Mouse (Mus musculus): ENCODE data around the gene Tmem14c. TPM values are rescaled to one million over a fixed set of nuclear protein-coding genes. Genes with fewer than 3 reads are reported as not detected.
"Not testable (repeated sequence)": the region's sequence is repeated elsewhere in the genome, so short reads cannot be mapped to it uniquely, and the experiment has no call there.

Gene Tmem14c
- polyA plus RNA-seq, 1 experiment, result not detected

DNA sequence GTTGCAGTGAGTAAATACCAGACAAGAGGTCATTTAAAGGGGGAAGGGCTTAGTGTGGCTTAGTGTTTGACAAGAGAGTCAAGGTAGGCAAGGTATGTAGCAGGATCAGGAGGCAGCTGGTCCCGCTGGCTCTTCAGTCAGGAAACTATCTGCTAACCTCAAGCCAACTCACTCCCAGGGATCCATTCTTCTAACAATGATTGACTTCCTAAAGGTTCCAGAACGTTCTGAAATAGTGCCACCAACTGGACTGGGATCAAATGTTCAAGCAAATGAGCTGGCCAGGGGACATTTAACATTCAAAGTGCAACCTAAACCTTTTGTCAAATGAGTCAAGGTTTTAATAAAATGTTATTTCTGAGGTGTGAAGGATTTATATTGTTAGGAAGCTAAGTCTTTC is 36.8 kb upstream of the Tmem14c start:
- TF ChIP-seq CTCF (IDR thresholded peaks at IDR 0.05; ENCODE audit: insufficient read depth, low read depth, low read length), result no peak
- TF ChIP-seq POLR2A (IDR thresholded peaks at IDR 0.05; ENCODE audit: insufficient read depth, low read depth, low read length), result no peak
- no peak overlapping the region for H3K27ac ChIP-seq (ENCODE audit: insufficient read depth, low read depth, low read length)
- H3K4me1 ChIP-seq (ENCODE audit: control insufficient read depth, insufficient read depth, low read length), result no peaks in the 10 kb centered on the region
- 45% methylated on average over 2 of the region's 2 CpGs for WGBS
- no peak overlapping the region for H3K4me3 ChIP-seq (ENCODE audit: insufficient read depth, low read depth, low read length)

DNA sequence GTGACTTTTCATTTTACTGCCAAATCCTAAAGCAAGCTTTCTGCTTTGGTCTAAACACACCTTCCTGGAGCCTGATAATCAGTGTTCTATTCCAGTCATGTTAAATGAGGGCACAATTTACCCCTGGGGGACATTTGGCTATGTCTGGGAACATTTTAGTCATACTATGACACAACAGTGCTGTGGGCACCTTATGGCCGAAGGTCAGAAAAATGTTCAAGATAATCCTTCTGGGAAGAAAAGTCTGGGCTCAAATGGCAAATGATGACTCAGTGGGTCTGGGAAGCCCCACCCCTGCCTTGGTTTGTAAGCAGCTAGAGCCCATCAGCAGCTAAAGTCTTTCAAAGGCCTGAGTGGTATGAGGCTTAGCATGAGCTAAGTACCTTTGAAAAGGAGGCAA is 33.3 kb upstream of the Tmem14c start:
- 83% methylated on average over 1 of the region's 1 CpGs for WGBS

GRCm38 (mm10) chr13:40986081-40986480 is 30.0 kb upstream of the Tmem14c start:
- 80% methylated on average over 5 of the region's 5 CpGs for WGBS
- no peak overlapping the region for H3K4me3 ChIP-seq (ENCODE audit: insufficient read depth, low read depth, low read length)
- peaks cover 6% of the 10 kb centered on the region; the same call in 1 of the 2 replicates for H3K4me1 ChIP-seq (ENCODE audit: control insufficient read depth, insufficient read depth, low read length)
- TF ChIP-seq CTCF (IDR thresholded peaks at IDR 0.05; ENCODE audit: insufficient read depth, low read depth, low read length), result no peak
- no peak for TF ChIP-seq POLR2A (IDR thresholded peaks at IDR 0.05; ENCODE audit: insufficient read depth, low read depth, low read length)
- no peak overlapping the region for H3K27ac ChIP-seq (ENCODE audit: insufficient read depth, low read depth, low read length)

More for the DNA sequence above, 33.3 kb upstream of the Tmem14c start:
- Histone ChIP-seq H3K4me1 (ENCODE audit: control insufficient read depth, insufficient read depth, low read length) (peaks cover 6% of the 10 kb centered on the region; the same call in 1 of the 2 replicates), H3K27ac (ENCODE audit: insufficient read depth, low read depth, low read length) (no peak overlapping the region), H3K4me3 (ENCODE audit: insufficient read depth, low read depth, low read length) (no peak overlapping the region)
- TF ChIP-seq CTCF (IDR thresholded peaks at IDR 0.05; ENCODE audit: insufficient read depth, low read depth, low read length) (no peak), POLR2A (IDR thresholded peaks at IDR 0.05; ENCODE audit: insufficient read depth, low read depth, low read length) (no peak)

DNA sequence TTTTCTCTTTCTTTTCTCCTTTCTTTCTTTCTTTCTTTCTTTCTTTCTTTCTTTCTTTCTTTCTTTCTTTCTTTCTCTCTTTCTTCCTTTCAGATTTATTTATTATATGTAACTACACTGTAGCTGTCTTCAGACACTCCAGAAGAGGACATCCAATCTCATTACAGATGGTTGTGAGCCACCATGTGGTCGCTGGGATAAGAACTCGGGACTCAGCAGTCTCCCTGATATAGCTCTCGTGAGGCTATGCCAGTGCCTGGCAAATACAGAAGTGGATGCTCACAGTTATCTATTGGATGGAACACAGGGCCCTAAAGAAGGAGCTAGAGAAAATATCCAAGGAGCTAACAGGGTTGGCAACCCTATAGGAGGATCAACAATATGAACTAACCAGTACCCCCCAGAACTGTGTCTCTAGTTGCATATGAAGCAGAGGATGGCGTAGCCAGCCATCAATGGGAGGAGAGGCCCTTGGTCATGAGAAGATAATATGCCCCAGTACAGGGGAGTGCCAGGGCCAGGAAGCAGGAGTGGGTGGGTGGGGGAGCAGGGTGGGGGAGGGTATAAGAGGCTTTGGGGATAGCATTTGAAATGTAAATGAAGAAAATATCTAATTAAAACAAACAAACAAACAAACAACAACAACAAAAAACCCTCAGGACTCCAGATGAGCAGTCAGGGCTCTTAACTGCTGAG is 28.3 kb upstream of the Tmem14c start:
- not testable (repeated sequence) for H3K27ac ChIP-seq (ENCODE audit: insufficient read depth, low read depth, low read length); H3K4me1 ChIP-seq (ENCODE audit: control insufficient read depth, insufficient read depth, low read length); H3K4me3 ChIP-seq (ENCODE audit: insufficient read depth, low read depth, low read length)
- WGBS, result 71% methylated on average over 4 of the region's 4 CpGs

- 68% methylated on average over 2 of the region's 2 CpGs for WGBS
- TF ChIP-seq CTCF (IDR thresholded peaks at IDR 0.05; ENCODE audit: insufficient read depth, low read depth, low read length), result no peak
- no peak for TF ChIP-seq POLR2A (IDR thresholded peaks at IDR 0.05; ENCODE audit: insufficient read depth, low read depth, low read length)
- Histone ChIP-seq H3K4me1 (ENCODE audit: control insufficient read depth, insufficient read depth, low read length) (peaks cover 6% of the 10 kb centered on the region; the same call in 1 of the 2 replicates), H3K4me3 (ENCODE audit: insufficient read depth, low read depth, low read length) (no peak overlapping the region), H3K27ac (ENCODE audit: insufficient read depth, low read depth, low read length) (no peak overlapping the region)
Observed at GRCm38 (mm10) chr13:40988418-40988817, 27.7 kb upstream of the Tmem14c start.

DNA sequence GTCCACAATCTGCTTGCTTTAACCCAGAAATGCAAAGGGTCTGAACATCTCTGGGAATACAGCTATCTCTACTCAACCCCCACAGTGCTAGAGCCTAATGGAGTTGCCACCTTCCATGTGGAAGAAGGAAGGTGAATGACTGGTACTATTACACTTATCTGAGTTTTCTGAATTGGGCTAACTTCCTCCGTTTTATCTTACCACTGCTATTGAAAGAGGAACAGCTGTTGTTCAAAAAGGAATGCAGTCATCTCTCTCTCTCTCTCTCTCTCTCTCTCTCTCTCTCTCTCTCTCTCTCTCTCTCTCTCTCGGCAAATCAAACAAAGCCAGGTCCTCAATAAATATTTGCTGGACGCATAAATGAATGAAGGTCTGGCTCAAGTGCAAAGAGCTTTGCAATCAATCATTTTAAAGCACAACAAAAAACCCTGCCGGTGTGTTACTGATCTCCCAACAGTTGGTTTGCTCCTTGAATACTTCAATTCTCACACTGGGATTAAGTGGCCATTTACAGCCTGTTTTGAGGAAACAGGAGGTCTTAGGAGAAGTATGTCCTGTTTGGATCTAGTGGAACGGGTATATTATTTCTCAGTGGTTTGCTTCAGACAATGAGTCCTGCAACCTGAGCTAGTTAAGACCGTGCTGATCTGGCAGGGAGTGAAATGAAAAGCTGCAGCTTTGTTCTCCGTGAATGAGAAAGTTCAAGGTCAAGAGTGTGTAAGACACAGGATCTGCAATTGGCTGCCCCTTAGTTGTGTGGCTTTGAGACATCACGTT is 21.4 kb upstream of the Tmem14c start:
- Histone ChIP-seq H3K4me1 (ENCODE audit: control insufficient read depth, insufficient read depth, low read length) (no peaks in the 10 kb centered on the region), H3K4me3 (ENCODE audit: insufficient read depth, low read depth, low read length) (no peak overlapping the region), H3K27ac (ENCODE audit: insufficient read depth, low read depth, low read length) (no peak overlapping the region)
- 14% methylated on average over 8 of the region's 8 CpGs for WGBS
- TF ChIP-seq CTCF (IDR thresholded peaks at IDR 0.05; ENCODE audit: insufficient read depth, low read depth, low read length), result no peak
- no peak for TF ChIP-seq POLR2A (IDR thresholded peaks at IDR 0.05; ENCODE audit: insufficient read depth, low read depth, low read length)

DNA sequence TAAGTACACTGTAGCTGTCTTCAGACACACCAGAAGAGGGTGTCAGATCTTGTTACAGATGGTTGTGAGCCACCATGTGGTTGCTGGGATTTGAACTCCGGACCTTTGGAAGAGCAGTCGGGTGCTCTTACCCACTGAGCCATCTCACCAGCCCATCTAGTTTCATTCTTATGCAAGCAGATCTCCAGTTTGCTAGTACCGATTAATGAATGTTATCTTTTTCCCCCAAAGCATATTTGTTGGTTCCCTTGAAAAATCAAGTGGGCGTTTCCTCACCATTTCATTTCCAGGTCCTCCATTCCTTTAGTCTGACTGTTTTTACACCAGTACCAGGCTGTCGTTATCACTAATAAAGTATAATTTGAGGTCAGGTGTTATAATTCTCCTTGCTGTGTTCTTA is 17.6 kb upstream of the Tmem14c start:
- 93% methylated on average over 5 of the region's 5 CpGs for WGBS
- not testable (repeated sequence) for H3K27ac ChIP-seq (ENCODE audit: insufficient read depth, low read depth, low read length); H3K4me3 ChIP-seq (ENCODE audit: insufficient read depth, low read depth, low read length); H3K4me1 ChIP-seq (ENCODE audit: control insufficient read depth, insufficient read depth, low read length)

DNA sequence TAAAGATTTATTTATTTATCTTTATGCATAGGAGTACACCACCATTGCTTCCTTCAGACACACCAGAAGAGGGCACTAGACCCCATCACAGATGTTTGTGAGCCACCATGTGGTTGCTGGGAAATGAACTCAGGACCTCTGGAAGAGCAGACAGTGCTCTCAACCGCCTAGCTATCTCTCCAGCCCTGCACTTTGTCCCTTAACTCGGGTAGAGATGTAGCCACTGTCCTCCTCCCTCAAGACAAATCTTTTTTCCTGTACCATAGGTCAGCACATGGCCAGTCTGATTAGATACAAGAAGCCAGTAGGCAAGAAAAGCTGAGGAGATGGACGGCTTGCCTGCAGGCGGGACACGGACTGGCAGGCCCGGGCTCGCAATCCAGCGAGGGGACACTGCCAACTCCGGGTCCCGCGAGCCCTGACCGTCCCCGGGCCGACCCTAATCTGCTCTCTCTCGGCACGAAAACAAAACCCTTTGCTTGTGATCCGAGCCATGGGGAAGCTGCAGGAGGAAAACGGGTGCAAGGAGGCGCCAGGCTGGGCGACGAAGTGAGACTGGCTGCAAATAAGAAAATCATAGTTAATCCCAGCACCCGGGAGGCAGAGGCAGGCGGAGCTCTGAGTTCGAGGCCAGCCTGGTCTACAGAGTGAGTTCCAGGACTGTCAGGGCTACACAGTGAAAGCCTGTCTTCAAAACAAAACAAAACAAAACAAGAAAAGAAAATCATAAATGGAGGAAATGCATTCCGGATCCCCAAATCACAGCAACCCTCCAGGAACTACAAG is 15.8 kb upstream of the Tmem14c start:
- no peak for TF ChIP-seq CTCF (IDR thresholded peaks at IDR 0.05; ENCODE audit: insufficient read depth, low read depth, low read length)
- TF ChIP-seq POLR2A (IDR thresholded peaks at IDR 0.05; ENCODE audit: insufficient read depth, low read depth, low read length), result 0 out of 2 replicates have a peak, but pooled peaks have one; percentile 8
- peak overlapping the region; percentile 94 for H3K4me3 ChIP-seq (ENCODE audit: insufficient read depth, low read depth, low read length)
- under 1% methylated on average over 25 of the region's 25 CpGs for WGBS
- H3K27ac ChIP-seq (ENCODE audit: insufficient read depth, low read depth, low read length), result peak overlapping the region; percentile 90
- peaks cover 4% of the 10 kb centered on the region; the same call in 1 of the 2 replicates for H3K4me1 ChIP-seq (ENCODE audit: control insufficient read depth, insufficient read depth, low read length)
